In genomic region chr11:85382055-85382454, GRCm38 (mm10) we compare ENCODE assay signal across 9 mouse cellular contexts. TPM values are rescaled to one million over a fixed set of nuclear protein-coding genes. Genes with fewer than 3 reads are reported as not detected.
DNase-seq lines count a peak whose midpoint lies in the region; ATAC-seq lines count a peak whose summit lies in the region.
"Had no signal": no experiment of that assay in that cellular context is flagged by ENCODE, and none has a peak within 500 bp of the region (broad histone marks: within the 10 kb centered on the region; RNA-seq: fewer than 3 reads in every experiment).

No protein-coding gene starts in this region.

- H3K4me2 ChIP-seq in hindbrain, embryonic 11.5 days (replicated peaks; ENCODE audit: low read depth, low read length), result no peak overlapping the region
- H3K4me2 ChIP-seq in hindbrain, embryonic 12.5 days (replicated peaks), result no peak overlapping the region
- H3K4me2 ChIP-seq: stomach, embryonic 15.5 days had no signal

- no peaks in the 10 kb centered on the region for H3K36me3 ChIP-seq in hindbrain, embryonic 11.5 days (ENCODE audit: control insufficient read depth, insufficient read depth, low read length)
- no peaks in the 10 kb centered on the region for H3K36me3 ChIP-seq in hindbrain, embryonic 12.5 days
- H3K36me3 ChIP-seq: stomach, embryonic 15.5 days had no signal

- ATAC-seq in hindbrain, embryonic 11.5 days (ENCODE audit: low FRiP score), result no peak
- ATAC-seq in hindbrain, embryonic 12.5 days (ENCODE audit: low FRiP score), result no peak
- peak; percentile 92 for ATAC-seq in megakaryocyte, adult 5-6 weeks (ENCODE audit: poor library complexity, severe bottlenecking)

- H3K27ac ChIP-seq in hindbrain, embryonic 11.5 days (ENCODE audit: low read depth, low read length), result no peak overlapping the region
- no peak overlapping the region for H3K27ac ChIP-seq in hindbrain, embryonic 12.5 days
- H3K27ac ChIP-seq: stomach, embryonic 15.5 days had no signal

- DNase-seq in hindbrain, embryonic 11.5 days (ENCODE audit: low spot score), result peak; percentile 83
- DNase-seq in brain, embryonic 18.5 days (ENCODE audit: low read depth, low spot score), result peak; percentile 20
- DNase-seq in fibroblast of lung, adult 2 months (ENCODE audit: low read depth), result peak; percentile 52
- peak; percentile 76 to 79 for DNase-seq in heart, postnatal 14 days
- DNase-seq in layer of hippocampus, postnatal 36 days, result peak; percentile 57 to 72
- DNase-seq in spleen, postnatal 10 days (ENCODE audit: low spot score in 2 of 2), result peak; percentile 36 to 73

- no peaks in the 10 kb centered on the region for H3K9me3 ChIP-seq in hindbrain, embryonic 11.5 days (ENCODE audit: control insufficient read depth, low read length)
- no peaks in the 10 kb centered on the region for H3K9me3 ChIP-seq in hindbrain, embryonic 12.5 days (replicated peaks)
- H3K9me3 ChIP-seq: stomach, embryonic 15.5 days had no signal

- intact Hi-C loops in heart, postnatal 14 days (cut with DNase I), result loop anchor here (2.0 to 10.0 kb wide), 4 partner anchors 85 to 783 kb away; no protein-coding TSS in a partner anchor

- WGBS in hindbrain, embryonic 11.5 days, result 27% methylated on average over 4 of the region's 4 CpGs
- 27% methylated on average over 4 of the region's 4 CpGs for WGBS in hindbrain, embryonic 12.5 days

- H3K4me1 ChIP-seq in hindbrain, embryonic 11.5 days (replicated peaks; ENCODE audit: control insufficient read depth, insufficient read depth, low read length), result no peaks in the 10 kb centered on the region
- no peaks in the 10 kb centered on the region for H3K4me1 ChIP-seq in hindbrain, embryonic 12.5 days
- H3K4me1 ChIP-seq: stomach, embryonic 15.5 days had no signal

- H3K9ac ChIP-seq in hindbrain, embryonic 11.5 days (ENCODE audit: low read depth, low read length), result no peak overlapping the region
- no peak overlapping the region for H3K9ac ChIP-seq in hindbrain, embryonic 12.5 days
- H3K9ac ChIP-seq: stomach, embryonic 15.5 days had no signal

- no peaks in the 10 kb centered on the region for H3K27me3 ChIP-seq in hindbrain, embryonic 11.5 days (ENCODE audit: control insufficient read depth, insufficient read depth, low read length)
- H3K27me3 ChIP-seq in hindbrain, embryonic 12.5 days, result no peaks in the 10 kb centered on the region
- H3K27me3 ChIP-seq: stomach, embryonic 15.5 days had no signal

- H3K4me3 ChIP-seq in hindbrain, embryonic 11.5 days (ENCODE audit: low read depth, low read length), result no peak overlapping the region
- no peak overlapping the region for H3K4me3 ChIP-seq in hindbrain, embryonic 12.5 days
- H3K4me3 ChIP-seq: stomach, embryonic 15.5 days had no signal

RNA-seq across cellular contexts. Expression of gene Bcas3, which starts 29.1 kb away (rescaled TPM):
- 32.6 and 33.3 TPM in 2 replicates for polyA plus RNA-seq in hindbrain, embryonic 11.5 days (2014; fragmentation: Nextera tagmentation; extraction: Ambion mirVana)
- polyA plus RNA-seq in hindbrain, embryonic 12.5 days (2016; fragmentation: Nextera tagmentation; extraction: Ambion mirVana), result 33.9 and 36.8 TPM in 2 replicates
- 10 to 100 TPM; 33.7 to 39.2 TPM for total RNA-seq in heart, postnatal 14 days (2021)
- total RNA-seq in layer of hippocampus, postnatal 36 days (2021), result 10 to 100 TPM; 64.9 to 69.2 TPM
- 14.5 and 17.5 TPM in 2 replicates for total RNA-seq in megakaryocyte, adult 5-6 weeks (2015)
- 10.7 and 12.8 TPM in 2 replicates for total RNA-seq in megakaryocyte, adult 5-6 weeks (2017)

Comparison
In these comparisons a context has a peak if more than half of its experiments do, and no peak if none do; other contexts are left out.
1. DNase-seq: peak in every context shown above with its lines; median percentile 83 in hindbrain, embryonic 11.5 days; 78 in heart, postnatal 14 days; 64 in layer of hippocampus, postnatal 36 days; 54 in spleen, postnatal 10 days; 52 in fibroblast of lung, adult 2 months; 20 in brain, embryonic 18.5 days.